Mouse (Mus musculus) right cerebral cortex, postnatal 10 days (tissue): ENCODE results near the gene Mmp11.

Experiments used
- DNase-seq, 2 experiments: peaks; one replicate each; pipeline ENCODE4 v3.0.0; 2021; ENCODE audit warnings: low spot score in 2 of 2

The Mmp11 gene

DNA sequence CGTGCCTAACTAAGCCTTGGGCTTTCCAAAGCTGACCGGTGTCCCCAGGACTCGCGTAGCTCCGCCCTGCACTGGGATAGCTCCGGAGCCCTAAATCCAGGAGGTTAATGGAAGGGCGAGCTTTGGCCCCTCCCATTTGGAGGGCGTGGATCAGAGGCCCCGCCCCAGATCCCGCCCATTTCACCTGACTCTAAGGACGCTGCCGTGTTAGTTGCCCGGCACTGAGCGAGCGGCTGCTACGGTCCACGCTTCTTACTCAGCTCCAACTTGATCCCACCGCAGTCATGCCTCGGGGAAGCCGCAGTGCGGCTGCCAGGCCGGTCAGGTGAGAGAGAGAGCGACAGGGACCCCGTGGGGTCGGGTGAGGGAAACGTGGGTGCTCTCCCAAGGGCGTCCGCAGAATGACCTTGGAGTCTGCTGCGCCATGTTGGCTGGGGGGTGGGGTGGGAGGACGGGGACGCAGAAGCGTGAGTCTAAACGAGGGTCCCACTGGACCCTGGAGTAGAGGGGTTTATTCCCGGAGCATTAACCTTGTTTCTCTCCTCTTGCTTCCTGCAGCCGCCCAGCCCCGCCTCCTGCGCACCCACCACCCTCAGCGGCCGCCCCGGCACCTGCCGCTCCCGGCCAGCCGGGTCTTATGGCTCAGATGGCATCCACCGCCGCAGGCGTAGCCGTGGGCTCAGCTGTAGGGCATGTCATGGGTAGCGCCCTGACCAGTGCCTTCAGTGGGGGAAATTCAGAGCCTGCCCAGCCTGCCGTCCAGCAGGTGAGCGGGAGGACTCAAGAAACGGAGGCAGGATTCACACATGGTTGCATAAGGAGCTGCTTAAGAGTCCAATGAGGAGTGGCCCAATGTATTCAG is at the start of gene Mmp11:
Gene Mmp11 (minus strand): TSS at position 817 of the 862 bp plus-strand sequence.
- peak; percentile 71 to 78 for DNase-seq

- DNase-seq, result peak; percentile 46 to 66
Observed at GRCm38 (mm10) chr10:75979432-75979831, 43.1 kb upstream of the Mmp11 start.

DNA sequence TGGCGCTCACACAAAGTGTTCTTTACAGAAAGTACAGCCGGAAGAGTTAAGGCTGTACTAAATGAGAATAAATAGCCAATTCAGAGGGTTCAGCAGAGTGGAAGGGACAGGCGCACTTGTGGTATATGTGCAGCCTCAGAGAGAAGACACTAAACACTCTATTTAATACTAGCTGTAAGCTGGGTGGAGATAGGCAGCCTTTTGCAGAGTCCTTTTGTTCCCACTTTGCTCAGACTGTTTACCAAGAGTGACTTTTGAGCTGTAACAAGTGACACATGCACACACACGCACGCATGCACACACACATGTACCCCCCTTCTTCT is 42.5 kb upstream of the Mmp11 start:
- DNase-seq, result no peak

DNA sequence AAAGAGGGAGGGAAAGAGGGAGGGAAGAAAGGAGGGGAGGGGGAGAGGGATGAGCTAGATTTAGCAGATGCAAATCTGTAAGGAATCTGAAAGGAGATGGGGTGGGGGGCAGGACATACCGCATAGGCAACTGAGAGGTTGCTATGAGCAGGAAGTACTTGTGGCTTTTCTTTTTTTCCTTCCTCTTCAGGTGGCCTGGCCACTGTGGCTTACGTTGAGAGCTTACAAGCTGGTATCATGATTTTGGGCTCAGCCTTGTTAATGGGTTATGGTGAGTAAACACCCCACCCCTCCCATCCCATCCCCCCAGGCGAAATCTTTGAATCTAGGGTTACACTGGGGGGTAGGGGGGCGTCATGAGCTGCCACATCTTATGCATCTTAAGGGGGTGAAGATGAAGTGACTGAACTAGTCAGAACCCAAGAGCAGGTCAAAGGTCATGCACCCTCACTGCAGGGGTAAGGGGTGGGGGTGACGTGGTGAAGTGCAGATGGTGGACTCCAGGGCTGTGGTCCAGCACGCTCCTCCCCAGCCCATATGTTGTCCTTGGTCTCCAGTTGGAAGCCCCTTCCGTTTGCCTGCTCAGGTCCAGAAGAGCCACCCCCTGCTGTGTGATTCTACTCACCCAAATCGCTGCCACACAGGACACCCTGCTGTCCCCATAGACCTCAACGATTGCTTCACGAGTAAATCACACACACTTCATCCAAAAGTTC is 42.0 kb upstream of the Mmp11 start:
- DNase-seq, result no peak

DNA sequence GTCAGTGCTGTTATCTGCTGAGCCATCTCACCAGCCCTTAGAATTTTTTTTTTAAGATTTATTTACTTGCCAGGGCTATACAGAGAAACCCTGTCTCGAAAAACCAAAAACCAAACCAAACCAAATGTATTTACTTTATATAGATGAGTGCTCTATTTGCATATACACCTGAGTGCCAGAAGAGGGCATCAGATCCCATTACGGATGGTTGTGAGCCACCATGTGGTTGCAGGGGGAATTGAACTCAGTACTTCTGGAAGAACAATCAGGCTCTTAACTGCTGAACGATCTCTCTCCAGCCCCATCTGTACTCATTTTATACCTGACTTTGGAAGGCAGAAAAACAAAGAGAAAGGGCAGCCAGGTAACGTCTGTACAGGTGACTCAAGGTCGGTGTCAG is 38.9 kb upstream of the Mmp11 start:
- DNase-seq, result no peak

GRCm38 (mm10) chr10:75973846-75974245 is 37.5 kb upstream of the Mmp11 start:
- DNase-seq, result no peak

- DNase-seq, result no peak
Observed at GRCm38 (mm10) chr10:75954381-75954811, 18.1 kb upstream of the Mmp11 start, which contains the start of gene Gm5134. Gm5134 (plus strand) TSS chr10:75954514.

DNA sequence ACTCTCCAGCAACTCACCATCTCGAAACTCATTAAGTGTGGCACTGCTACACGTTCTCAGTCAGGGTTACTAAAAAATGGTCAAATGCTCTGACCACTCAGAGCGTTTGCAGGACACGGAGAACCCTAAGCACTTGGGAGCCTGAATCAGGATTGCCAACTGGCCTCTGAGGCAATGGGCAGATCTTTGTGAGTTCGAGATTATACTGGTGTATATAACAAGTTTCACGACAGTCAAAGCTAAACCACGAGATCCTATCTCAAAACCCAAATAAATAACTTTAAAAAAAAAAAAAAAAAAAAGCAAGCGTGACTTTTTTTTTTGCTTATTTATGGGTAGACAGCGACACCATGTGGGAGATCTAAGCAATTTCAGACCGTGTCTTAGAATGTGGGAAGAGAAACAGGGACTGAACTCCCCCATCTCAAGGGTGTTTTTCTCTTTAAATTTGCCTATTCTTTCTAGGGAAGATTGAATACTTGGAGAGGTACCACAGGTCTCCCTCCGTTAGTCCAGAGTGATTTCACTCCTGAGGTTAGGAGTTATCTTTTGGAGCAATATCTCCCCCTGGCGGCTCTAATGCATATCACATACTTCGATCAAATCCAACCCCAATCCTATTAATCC is 15.2 kb upstream of the Mmp11 start:
- DNase-seq, result no peak

DNA sequence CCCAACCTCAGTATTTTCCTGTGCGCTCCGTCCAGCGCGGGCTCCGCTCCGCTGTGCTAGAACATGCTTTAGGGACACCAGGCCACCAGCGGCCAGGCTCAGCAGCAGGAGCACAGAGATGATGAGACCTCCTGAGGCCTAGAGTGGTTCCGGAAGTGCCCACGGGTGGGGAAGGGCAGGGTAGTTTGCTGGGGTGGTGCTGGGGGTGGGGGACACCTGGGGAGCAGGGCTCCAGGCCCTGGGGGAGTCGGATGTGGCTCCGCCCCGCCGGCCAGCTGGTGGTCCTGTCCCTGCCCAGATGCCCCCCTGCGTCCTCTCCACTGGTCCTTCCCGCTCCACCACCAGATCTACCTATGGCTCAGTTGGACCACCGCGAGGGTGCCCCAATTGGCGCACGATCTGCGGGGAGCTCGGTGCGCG is 14.5 kb upstream of the Mmp11 start:
- no peak for DNase-seq

DNA sequence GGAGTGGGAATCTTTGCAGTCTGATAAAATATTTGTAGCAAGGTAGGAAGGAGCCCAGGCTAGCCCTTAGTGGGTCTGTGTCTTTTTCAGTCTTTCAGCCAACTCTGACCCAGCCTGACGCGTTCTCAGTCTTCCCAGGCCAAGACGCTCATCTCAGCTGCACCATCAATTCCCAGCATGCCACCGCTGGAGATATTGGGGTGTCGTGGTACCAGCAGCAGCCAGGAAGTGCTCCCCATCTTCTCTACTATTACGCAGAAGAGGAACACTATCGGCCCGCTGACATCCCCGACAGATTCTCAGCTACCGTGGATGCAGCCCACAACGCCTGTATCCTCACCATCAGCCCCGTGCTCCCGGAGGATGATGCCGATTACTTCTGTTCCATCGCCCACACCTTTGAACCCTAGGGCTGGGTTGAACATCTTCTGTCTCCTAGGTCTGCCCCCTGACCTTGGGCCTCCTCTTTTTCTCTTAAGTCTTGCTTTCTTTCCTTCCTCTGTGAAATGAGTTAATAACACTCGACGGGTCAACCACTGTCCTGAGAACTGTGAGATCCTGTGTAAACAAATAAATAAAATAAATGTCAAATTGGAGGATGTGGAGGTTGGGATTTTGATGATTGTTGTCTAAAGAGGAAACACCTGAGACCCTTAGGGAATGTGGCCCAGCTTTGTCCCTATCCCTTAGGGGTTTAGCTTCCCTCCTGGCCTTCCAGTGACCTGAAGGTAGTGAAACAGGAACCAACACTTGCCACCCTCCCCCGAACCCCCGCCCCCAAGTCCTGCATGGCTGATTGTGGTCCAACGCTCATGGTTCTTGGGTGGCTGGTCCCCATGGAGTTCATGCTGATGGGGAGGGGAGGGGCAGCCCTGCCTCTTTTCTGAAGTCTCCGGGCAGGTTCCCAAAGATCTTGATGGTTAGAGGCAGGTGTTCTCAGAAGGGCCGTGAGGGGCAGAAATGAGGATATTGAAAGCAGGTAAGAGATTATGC is 13.1 kb upstream of the Mmp11 start:
- no peak for DNase-seq

- no peak for DNase-seq
Observed at GRCm38 (mm10) chr10:75948079-75948478, 11.8 kb upstream of the Mmp11 start.

DNA sequence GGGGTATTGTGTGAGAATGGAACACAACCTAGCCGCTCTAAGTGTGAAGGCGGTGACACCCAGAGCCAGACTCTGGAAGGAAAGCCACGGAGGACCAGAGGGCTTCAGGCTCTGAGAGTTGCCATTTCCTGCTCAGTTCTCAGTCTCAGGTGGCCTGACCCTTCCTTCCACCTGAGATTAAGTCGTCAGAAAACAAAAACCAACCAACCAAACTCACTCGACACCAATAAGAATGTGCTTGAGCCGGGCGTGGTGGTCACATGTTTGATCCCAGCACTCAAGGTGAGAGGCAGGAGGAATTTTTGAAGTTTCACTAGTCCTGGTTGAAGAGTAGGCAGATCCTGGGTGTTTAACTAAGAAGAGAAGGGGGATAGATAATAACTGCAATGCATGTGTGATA is 9.6 kb upstream of the Mmp11 start:
- no peak for DNase-seq

- no peak for DNase-seq
Observed at GRCm38 (mm10) chr10:75945213-75945612, 8.9 kb upstream of the Mmp11 start.

DNA sequence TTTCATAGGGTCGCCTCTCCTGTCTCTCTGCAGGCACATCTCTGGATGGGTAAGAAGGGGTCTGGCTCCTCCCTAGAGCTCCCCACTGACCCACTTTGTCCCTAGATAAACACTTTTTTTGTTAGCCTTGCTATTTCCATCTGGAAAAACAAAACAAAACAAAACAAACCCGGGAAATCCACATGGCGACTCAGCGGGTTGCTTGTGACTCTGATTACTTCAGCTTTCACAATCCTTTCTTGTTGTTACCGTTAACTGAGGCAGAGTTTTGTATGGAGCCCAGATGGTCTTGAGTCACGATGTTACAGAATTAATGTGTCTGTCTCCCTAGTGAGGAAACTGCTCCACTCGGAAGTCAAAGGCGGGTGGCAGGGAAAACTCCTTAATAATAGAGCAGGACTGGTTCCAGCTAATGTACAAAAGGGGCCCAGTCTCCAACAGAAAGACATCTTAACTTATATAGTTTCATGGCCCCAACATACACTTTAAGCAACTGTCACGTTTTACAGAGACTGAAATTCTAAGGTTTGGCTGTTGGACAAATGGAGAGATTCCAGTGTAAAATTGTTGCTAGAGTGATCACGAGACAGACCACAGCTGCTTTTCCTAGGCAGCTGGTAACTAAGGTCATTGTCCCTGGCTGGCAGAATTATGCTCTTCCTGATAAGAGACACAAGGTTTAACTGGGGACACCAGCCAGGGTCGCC is 7.9 kb upstream of the Mmp11 start:
- DNase-seq, result peak in 1 of 2 experiments; percentile 26

GRCm38 (mm10) chr10:75942736-75943477 is 6.6 kb upstream of the Mmp11 start, which contains the start of gene Vpreb3:
Vpreb3 (plus strand) TSS chr10:75943057.
- DNase-seq, result peak in 1 of 2 experiments; percentile 18

DNA sequence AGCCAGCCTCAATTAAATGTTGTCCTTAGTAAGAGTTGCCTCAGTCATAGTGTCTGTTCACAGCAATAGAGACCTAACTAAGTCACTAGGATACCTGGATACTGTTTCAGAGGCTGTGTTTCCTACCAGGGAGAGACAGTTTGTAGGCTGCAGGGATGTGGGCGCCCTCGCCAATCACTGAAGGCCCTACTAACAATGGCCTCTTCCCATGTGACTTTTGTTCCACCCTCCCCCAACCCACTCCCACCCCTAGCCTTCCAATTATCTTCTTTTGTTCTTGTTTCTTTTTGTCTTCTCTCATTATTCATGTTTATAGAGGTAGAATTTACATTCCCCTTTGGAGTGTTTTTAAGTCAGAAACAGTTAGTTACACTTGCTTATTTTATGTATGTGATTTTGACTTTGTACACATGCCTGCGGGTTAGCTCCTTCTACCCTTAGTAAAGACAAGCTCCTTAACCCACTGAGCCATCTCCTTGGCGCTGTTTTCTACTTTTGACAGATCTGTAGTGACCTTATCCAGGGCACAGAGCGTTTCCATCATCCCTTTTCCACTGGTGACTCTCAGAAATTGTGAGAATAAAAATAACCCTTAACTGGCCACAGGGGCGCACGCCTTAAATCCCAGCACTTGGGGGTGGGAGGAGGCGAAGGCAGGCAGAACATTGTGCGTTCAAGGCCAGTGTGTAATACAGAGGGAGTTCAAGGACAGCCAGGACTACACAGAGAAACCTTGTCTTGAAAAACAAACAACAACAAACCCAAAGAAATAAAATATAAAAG is 4.9 kb upstream of the Mmp11 start:
- DNase-seq, result no peak

DNA sequence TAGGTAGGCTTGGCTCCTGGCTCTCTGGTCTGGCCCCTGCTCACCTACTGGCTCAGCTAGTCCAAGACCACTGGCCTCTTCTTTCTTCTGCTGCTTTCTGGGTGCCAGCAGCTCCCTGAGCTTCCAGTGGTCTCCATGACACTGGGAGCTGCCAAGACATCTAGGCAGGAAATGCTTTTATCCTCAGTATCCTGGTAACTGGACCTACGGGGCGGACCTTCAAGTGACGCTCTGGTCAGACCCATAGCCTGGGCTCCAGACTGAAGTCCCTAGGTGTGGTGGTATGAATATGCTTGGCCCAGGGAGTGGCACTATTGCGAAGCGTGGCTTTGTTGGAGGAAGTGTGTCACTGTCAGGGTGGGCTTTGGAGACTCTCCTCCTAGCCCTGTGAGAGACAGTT is 4.2 kb upstream of the Mmp11 start, which contains the start of gene Gm867:
Gene Gm867 (minus strand): TSS at position 153 of the 400 bp plus-strand sequence.
- DNase-seq, result no peak

DNA sequence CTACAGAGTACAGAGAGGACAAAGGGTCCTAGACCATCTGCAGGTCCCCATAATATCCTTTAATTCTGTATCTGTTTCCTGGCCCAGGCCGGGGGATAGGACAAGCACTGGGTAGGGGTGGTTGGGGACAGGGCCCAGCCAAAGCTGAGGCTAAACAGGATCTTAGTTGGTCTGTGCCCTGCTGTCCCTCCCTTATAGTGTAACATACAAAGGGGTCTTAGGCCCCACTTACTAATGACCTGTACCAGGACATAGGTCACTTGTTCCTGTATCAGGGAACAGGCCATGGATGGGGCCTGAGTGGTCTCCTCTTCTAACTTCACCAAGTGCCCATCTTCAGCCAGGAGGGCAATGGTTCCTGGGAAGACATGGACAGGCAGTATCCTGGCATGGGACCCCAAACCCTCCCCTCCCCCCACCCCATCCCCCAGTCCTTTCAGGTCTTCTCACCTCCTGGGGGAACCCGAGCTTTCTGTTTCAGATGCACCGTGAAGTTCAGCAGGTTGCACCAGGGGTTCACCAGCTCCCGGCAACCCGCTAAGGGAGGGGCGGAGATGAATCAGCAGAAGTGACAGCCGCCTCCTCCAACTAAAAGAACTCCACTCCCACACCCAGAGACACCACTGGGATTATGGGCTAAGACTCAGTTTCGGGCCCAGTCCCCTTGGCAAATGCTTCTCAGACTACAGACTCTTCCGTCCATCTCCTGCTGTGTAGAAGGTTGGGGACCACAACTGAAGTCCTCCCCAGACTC is 3.4 kb upstream of the Mmp11 start:
- DNase-seq, result no peak
